Mouse (Mus musculus) liver, embryonic 18 days (tissue): ENCODE measurements around the gene Rsl1d1. TPM values are rescaled to one million over a fixed set of nuclear protein-coding genes. Genes with fewer than 3 reads are reported as not detected.

Source experiments
- polyA plus RNA-seq: library from polyadenylated mRNA; depleted of rRNA; stranded (reverse); fragments of >200 nt; gene quantifications from 2 replicates; pipeline ENCODE4 v1.2.3, GENCODE M21; 2012; rRNA removed

The Rsl1d1 gene
- polyA plus RNA-seq: 25.6 and 26.9 TPM in 2 replicates

GRCm38 (mm10) chr16:11202571-11203554, at the start of gene Rsl1d1:
Gene Rsl1d1 (minus strand): TSS chr16:11203331.

GRCm38 (mm10) chr16:11176208-11176883, 26.8 kb downstream of the Rsl1d1 start, which contains the start of gene Zc3h7a:
Gene Zc3h7a (minus strand): TSS chr16:11176393.

Other genes with a start within 250 kb of the Rsl1d1 start
- gene Snn, start 142.4 kb downstream of the Rsl1d1 start, polyA plus RNA-seq: 4.8 and 5.9 TPM in 2 replicates
- gene Litaf, start 137.2 kb downstream of the Rsl1d1 start, polyA plus RNA-seq: 31.8 and 40.7 TPM in 2 replicates
- gene Txndc11, start 68.7 kb downstream of the Rsl1d1 start, polyA plus RNA-seq: 10.8 and 13.0 TPM in 2 replicates
- 70.0 and 74.0 TPM in 2 replicates for gene Zc3h7a, start 26.9 kb downstream of the Rsl1d1 start, polyA plus RNA-seq
- gene Gspt1, start 51.0 kb upstream of the Rsl1d1 start, polyA plus RNA-seq: 26.2 and 30.6 TPM in 2 replicates
- gene Tnfrsf17, start 110.5 kb upstream of the Rsl1d1 start, polyA plus RNA-seq: 0.08 TPM in 1 of 2 replicates, not detected in the other
- gene Snx29, start 119.6 kb upstream of the Rsl1d1 start, polyA plus RNA-seq: 1.2 and 1.3 TPM in 2 replicates